Mouse (Mus musculus) left cerebral cortex, adult 18-20 months (tissue): Measurements from ENCODE around the gene Actr2. TPM values are rescaled to one million over a fixed set of nuclear protein-coding genes. Genes with fewer than 3 reads are reported as not detected.
"Not testable (repeated sequence)": the region's sequence is repeated elsewhere in the genome, so short reads cannot be mapped to it uniquely, and the experiment has no call there.

ENCODE experiments used
- DNase-seq, 2 experiments: peaks; one replicate each; pipeline ENCODE4 v3.0.0; 2021 to 2022; ENCODE audit warnings: low spot score in 2 of 2, mixed read lengths in 1 of 2
- long read RNA-seq, 2 experiments: library from polyadenylated mRNA; stranded (forward); transcript quantifications; one replicate each; pipeline ENCODE4 v2.0.0; 2021
- total RNA-seq, 2 experiments: library from RNA; stranded (reverse); gene quantifications; 2 replicates each; pipeline ENCODE4 v1.2.3; 2021

The Actr2 gene
- 100 to 1,000 TPM; 280 to 296 TPM for total RNA-seq
- long read RNA-seq, experiment 1, transcript Actr2-201 (9 exons, 3,631 nt) = major isoform, 42 of 74 reads
- long read RNA-seq, experiment 1, partial matches to known transcripts = 3 of 74 reads
- long read RNA-seq, experiment 1, other reads (novel, unspliced or antisense) = 27 of 74 reads
- long read RNA-seq, experiment 2, transcript Actr2-201 (9 exons, 3,631 nt) = major isoform, 22 of 39 reads
- long read RNA-seq, experiment 2, partial matches to known transcripts = 1 of 39 reads
- long read RNA-seq, experiment 2, other reads (novel, unspliced or antisense) = 15 of 39 reads

- DNase-seq = peak; percentile 96 to 97
Observed at GRCm38 (mm10) chr11:20112741-20113480, at the start of gene Actr2. TSS of gene Actr2 (minus strand) at chr11:20112913.

GRCm38 (mm10) chr11:20158879-20159278 is 46.2 kb upstream of the Actr2 start:
- DNase-seq = no peak

GRCm38 (mm10) chr11:20153542-20153941 is 40.8 kb upstream of the Actr2 start:
- DNase-seq = not testable (repeated sequence)

GRCm38 (mm10) chr11:20152107-20152901 is 39.6 kb upstream of the Actr2 start:
- DNase-seq = no peak

GRCm38 (mm10) chr11:20151290-20151689 is 38.6 kb upstream of the Actr2 start:
- DNase-seq = no peak

- DNase-seq = no peak
Observed at GRCm38 (mm10) chr11:20149936-20150335, 37.2 kb upstream of the Actr2 start.

GRCm38 (mm10) chr11:20145383-20145782 is 32.7 kb upstream of the Actr2 start:
- DNase-seq = no peak

GRCm38 (mm10) chr11:20144536-20145263 is 32.0 kb upstream of the Actr2 start:
- no peak for DNase-seq

GRCm38 (mm10) chr11:20143687-20144086 is 31.0 kb upstream of the Actr2 start:
- not testable (repeated sequence) for DNase-seq

- DNase-seq = no peak
Observed at GRCm38 (mm10) chr11:20142516-20142915, 29.8 kb upstream of the Actr2 start.

GRCm38 (mm10) chr11:20140286-20140685 is 27.6 kb upstream of the Actr2 start:
- no peak for DNase-seq

GRCm38 (mm10) chr11:20139711-20140110 is 27.0 kb upstream of the Actr2 start:
- DNase-seq = no peak

GRCm38 (mm10) chr11:20138498-20139208 is 25.9 kb upstream of the Actr2 start:
- DNase-seq = no peak

GRCm38 (mm10) chr11:20137872-20138271 is 25.2 kb upstream of the Actr2 start:
- no peak for DNase-seq

GRCm38 (mm10) chr11:20136314-20136713 is 23.6 kb upstream of the Actr2 start:
- no peak for DNase-seq

- not testable (repeated sequence) for DNase-seq
Observed at GRCm38 (mm10) chr11:20134869-20135268, 22.2 kb upstream of the Actr2 start.

- no peak for DNase-seq
Observed at GRCm38 (mm10) chr11:20133721-20134120, 21.0 kb upstream of the Actr2 start.

- DNase-seq = peak; percentile 79 to 81
Observed at GRCm38 (mm10) chr11:20132955-20133562, 20.3 kb upstream of the Actr2 start.

- no peak for DNase-seq
Observed at GRCm38 (mm10) chr11:20126673-20127516, 14.2 kb upstream of the Actr2 start.
